Mouse (Mus musculus) fibroblast of lung, adult 2 months (primary cell): Measurements from ENCODE around the gene Vmp1.

Source experiments
- DNase-seq: peaks from one replicate; pipeline ENCODE4 v3.0.0-alpha.2; 2011; ENCODE audit warnings: low read depth

The Vmp1 gene

DNA sequence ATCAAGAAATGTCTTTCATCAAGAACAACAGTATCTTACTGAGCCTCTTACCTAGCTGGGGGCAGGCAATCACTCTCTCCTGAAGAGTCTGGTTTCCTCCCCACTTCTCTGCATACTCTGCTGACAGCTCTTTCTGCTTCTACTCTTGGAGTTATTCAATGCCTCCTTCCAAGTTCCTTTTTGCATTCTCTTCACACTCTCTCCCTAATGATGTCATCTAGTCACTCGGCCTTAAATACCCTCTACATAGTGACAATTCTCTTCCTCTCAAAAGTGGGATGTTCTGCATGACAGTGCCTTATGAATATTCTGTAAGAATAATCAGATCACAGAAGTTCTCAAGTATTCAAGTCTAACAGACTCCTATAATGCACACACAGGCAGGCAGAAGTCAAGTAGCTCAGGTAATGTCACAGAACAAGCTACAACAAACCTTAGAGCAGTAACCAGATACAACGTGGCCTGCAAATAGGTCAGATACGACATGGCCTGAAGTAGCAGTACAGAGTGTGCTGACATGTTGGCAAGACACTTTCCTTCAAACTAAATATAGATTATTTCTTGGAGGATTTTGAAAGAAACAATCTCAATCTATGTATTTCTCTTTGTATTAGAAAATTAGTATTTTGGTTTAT, 12.5 kb downstream of the Vmp1 start:
- no peak for DNase-seq

DNA sequence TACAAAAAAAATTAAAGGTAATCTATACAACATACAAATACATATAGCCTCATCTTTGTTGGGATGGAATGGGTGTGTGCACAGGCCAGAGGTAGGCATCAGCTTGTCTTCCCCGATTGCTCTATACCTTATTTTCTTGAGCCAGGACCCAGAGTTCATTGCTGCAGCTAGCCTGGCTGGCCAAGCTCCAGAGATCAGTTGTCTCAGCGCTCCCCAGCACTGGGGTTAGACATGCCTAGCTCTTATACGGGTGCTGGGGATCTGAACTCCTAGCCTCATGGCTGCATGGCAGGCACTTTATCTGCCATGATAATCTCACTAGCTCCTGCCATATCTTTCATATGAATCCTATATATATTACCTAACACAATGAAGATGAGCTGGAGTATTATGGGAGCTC, 15.5 kb downstream of the Vmp1 start:
- DNase-seq = no peak

DNA sequence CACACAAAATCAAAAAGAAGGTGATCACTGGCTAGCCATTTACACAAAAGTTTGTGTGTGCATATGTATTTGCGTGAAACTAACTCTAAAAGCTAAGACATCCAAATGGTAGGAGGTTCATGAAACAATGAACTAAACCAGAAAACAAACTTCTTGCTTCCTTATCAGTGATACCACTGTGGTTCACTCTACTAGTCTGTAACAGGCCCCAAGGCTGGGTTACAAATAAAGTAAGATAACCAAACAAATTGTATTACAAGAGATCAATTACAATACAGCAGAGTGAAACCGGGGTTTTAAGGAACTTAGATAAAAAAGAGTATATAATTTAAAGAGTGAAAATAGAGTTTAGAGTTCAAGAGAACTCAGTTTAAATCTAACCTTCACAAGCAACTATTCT, 16.1 kb downstream of the Vmp1 start:
- DNase-seq = no peak

DNA sequence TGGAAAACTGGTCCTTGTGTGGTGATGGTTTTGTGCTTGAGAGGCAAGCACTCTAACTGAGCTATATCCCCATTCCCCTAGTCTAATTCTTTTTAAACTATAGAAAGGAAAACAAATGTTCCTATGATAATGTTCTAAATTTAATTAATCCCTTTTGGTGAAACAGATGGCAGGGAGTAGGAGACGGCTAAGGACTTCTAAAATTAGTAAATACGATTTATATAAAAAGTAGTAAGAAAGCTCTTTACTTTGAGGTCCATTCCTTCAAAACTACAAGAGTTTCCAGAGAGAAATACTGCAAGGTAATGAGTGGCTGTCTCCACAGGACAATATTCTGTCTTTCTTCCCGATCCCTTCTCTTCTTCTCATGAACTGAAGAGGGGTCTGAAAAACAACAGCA, 19.2 kb downstream of the Vmp1 start:
- no peak for DNase-seq

DNA sequence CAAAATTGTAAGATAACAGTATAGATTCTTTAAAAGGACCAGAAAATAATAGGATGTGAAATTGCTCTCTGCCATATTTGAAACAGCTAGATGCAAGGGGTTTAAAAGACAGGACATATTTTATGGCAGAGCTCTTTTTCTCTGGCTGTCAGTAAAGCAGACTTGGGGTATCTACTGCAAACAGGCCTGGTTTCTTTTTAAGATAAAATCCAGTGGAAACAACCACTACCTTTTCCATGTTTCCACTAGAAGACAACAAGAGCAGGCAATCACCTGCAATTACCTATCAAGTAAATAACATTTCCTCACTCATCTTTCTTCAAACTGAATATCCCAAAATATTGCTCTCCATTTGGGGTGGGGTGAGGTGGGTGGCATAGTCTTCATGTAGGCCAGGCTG, 19.7 kb downstream of the Vmp1 start:
- no peak for DNase-seq

DNA sequence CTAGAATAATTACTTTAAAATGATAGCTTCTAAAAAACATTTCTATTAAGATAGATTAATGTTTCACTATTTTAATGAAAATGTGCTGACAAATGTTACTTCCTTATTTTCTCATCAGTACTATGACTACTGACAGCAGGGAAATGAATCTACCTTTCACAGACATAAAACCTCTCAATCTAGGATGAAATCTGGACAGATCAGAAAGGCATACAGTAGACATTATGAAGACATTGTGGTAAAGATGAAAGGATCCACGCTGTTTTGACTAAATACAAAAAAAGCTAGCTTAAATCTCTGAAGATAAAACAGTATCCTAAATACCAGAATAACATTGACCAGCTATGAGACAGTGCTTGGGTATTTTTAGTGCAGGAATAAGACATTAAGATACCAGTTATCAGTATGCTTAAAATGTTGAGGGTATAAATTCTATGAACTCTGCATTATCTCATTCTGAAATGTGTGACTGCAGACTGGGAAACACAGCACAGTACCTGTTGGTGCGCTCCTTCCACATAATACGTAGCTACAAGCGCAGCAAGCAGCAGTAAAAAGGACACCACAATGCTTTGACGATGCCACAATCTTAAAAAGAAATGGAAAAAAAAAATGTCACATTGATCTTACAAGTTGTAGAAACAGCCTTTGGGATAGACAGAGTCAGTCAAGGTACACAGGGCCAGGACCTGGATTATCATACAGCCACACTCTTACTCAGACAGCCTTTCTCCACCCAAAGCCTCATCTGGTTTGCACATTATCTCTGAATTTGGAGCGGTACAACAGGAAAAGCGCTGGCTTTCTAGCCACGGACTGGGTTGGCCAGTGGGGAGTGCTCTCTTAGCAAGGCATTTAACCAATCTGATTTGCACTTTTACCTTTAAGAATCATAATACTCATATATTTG, 20.4 kb downstream of the Vmp1 start:
- DNase-seq = no peak

DNA sequence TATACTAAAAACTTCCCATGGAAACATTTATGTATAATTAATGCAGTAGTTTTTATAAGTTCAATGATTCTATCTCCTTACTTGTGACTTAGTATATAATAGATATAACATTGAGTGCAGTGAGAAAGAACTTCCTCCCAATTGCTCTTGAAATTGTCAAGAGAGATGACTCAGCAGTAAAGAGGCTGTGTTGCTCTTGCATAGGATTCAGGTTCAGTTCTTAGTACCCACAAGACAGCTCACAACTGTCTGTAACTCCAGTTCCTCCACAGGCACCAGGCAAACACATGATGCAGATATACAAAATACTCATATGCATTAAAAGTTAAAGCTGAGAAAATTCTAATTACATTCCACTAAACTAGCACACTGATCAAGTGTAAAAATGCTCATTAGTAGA, 25.8 kb downstream of the Vmp1 start:
- no peak for DNase-seq

DNA sequence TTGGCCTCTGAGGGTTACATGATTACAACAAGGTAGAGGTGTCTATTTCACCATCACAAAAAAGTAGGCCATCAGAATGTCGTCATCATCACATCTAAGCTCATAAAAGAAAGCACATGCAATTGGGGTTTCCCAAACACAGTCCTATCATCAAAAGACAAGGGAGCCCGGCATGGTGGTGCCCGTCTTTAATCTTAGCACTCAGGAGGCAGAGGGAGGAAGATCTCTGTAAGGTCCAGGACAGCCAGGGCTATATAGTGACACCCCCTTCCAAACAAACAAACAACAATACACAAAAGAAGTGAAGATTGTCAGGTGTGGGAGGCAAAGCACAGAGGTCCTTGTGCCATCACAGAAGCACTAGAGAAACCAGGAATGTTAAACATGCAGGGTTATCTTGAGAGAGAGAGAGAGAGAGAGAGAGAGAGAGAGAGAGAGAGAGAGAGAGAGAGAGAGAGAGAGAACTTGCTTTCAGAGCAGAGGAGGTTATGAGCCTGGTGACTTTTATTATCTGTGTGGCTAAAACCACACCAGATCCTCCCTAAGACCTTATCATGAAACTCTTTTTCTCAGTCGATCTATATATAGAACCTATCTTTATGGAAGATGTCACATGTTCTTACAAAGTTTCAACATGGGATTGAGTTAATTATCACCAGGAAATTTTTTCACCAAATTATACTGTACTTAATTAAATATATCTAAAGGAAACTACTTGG, 26.6 kb downstream of the Vmp1 start:
- DNase-seq = no peak

DNA sequence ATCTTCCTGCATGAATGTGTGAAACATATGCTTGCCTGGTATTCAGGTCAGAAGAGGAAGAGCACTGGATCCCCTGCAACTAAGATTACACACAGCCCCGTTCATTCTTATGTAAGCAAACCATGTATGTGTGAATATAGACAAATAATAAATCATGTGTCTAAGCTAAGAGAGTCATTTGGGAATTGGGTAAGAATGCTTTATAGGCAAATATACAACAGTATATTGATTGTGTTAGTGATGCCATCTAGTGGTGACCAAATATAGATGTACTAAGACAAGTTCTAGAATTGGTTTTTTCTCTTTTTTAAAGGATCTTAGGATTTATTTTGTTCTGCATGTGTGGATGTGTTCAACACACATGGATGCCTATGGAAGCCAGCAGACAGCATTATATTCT, 28.0 kb downstream of the Vmp1 start:
- DNase-seq = peak; percentile 58

DNA sequence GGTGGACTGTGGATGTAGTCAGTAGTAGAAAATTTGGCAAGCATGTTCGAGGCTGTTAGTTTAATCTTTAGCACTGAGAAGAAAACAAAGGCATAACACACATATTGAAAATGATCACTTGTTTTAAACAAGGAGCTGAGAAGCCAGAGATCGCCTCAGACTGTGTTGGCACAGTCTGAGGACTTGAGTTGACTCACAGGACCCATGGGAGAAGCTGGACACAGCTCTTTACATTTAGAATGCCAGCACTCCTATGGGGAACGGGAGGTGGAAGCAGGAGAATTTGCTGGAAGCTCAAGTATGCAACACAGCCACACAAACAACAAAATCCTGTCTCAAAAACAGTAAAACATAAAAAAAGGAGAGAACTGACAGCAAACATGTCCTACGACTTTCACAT, 29.5 kb downstream of the Vmp1 start:
- DNase-seq = peak; percentile 40

DNA sequence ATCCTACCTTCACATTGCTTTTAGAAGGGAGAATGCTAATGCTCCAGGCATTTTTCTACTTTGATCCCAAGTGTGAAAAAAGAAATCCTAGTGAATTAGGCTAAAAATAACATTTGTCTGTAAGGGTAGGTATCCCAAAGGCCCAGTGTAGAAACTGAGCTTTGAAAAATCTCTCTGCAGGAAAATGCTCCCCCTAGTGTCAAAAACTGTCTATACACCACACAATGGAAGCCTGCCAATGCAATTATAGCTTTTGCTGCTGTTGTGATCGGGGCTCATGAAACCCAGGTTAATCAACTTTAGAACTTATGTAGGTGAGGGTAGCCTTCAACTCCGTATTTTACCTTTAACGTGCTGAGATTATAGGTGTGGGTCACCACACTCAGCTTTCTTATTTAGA, 30.2 kb downstream of the Vmp1 start:
- DNase-seq = peak; percentile 82

DNA sequence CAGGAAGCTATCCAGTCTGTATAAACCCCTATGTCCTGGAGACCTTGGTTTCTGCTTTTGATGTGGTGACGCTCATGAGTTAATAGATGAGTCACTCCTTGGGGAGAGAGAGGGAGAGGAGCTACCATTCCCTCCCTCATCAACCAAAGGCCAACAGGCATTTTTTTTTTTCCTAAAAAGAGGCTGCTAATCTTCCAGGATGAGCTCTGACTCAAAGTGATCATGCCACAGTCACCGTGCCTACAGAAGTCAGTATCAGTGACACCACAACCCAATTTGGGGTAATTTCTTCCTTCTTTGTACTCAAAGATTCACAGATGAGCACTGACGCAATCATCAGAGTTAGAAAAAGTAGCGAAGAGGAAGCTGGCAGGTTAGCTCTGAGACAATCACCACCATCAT, 31.1 kb downstream of the Vmp1 start:
- DNase-seq = no peak

DNA sequence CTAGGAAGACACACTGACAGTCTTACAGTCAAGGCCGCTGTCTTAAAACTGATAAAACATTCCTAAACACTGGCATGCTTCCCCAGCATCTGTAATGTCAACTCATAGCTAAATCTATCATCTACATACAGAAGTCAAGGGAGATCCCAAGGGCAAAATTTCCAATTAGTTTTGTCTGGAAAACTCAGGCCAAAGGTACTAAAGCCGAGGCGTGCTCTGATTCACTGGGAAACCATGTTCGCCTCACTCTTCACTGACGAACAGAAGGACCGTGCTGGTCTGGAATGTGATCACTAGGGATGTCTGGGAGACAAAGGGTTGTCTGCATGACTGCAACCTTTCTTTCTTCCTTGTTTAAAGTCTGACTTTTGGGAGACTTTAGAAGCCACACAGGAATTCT, 33.0 kb downstream of the Vmp1 start:
- peak; percentile 87 for DNase-seq

DNA sequence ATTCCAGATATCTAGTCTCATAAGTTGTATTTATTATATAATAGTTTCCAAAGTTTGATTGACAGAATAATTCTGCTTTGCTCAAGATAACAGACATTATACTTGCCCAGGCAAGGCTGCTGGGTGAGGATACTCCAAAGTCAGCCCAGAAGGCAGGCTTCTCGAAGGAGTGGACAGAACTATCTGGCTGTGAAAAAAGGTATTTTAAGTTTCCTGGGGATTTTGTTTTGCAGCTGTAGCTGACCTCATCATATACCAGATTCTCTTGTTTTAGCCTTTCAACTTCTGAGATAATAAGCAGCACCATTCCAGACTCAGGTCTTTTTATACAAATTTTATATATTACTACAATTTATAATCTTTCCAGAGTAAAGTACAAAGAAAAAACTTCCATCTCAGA, 34.1 kb downstream of the Vmp1 start:
- DNase-seq = no peak

DNA sequence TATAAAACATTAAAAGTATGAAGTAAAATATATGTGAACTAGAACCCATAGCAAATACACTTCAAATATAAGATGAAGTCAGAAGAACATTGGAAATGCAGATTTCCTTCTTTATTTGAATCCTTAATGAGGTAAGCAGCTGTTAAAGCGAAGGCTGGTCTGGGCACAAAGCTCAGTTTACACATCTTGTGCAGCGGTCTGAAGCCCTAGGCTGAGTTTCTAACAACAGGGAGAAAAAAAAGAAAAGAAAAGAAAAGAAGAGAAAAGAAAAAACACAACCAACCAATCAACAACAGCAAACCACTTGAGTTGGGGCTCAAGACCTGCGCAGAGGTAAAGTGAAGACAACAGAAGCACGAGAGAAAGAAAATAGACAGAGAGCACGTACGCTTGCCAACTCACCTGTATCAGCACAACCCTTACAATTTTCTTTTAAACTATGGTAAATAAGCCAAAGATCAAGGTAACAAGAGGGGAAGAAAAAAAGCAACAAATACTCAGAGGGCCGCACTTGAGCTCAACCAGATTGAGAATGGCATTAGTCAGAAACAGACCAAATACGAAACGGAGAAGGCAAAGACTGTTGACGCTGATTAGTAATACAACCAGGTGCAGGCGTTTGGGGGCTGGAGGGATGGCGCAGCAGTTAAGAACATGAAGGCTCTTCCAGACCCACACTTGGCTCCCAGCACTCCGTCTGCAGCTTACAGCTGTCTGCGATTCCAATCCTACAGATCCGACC, 35.8 kb downstream of the Vmp1 start:
- no peak for DNase-seq

DNA sequence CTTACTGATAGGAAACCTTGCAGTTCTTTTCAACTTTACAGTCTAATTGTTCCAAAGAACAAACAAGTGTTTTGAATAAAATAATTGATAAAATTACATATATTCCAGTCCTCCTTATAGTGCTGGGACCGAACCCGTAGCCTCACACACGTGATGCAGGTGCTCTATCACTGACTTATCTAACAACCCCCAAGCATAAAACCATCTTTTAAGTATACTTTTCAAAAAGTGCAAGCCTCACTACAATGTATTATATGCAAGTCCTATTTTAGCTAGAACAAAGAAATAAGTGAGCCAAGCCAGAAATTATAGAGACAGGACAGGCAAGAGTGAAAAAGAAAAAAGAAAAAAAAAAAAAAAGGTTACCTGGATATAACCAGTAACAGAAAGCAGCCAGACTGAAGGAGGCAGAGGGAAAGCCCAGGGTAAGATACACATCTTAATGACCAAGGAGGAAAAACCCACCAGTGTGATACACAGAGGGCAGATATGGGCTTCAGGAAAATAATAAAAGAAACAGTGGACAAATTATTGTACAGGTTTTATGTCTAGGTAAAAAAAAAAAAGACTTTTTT, 36.7 kb downstream of the Vmp1 start:
- DNase-seq = no peak

DNA sequence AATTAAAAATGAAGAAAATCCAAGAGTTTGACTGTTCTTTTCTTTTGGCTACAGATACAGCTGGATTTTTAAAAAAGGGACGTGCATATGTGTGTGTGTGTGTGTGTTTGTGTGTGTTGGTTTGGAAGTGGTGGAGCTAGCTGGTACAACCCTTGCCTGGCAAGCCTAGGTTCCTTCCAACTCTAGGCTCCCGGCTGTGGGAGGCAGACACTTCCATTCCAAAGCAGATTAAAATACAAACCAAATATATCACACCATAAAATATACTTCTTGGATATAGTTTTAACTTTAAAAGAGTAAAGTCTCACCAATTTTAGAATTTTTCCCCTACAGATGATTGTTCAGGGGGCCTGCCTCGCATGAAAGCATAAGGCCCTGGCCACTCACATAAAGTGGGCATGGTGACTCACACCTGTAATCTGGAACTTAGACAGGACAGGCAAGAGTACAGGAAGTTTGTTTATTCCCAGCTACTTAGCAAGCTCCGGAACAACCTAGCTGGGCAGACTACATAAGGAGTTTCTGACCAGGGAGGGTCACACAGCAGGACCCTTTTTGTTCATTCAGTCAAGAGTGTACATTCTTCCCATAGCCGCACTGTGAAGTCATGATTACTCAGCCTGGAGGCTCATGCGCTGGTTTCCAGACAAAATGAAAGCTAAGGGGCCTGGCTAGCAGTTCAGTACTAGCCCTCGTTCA, 37.4 kb downstream of the Vmp1 start:
- peak; percentile 83 for DNase-seq

DNA sequence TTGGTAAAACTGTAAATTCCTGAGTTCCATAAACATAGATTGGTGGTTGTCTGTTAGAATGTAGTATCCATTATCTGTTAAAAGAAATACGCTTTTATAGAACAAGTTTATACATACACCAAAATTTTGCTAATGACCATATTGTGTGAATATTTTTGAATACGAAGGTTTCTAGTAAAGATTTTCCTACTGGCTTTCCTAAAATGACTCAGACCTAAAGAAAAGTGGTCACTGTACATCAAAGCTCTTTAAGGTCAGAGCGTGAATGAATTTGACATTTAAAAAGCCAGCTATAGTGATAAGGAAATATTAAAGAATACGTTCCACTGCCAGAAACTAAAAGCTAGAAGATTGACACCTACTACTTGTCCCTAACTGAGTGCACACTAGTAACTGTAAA, 39.1 kb downstream of the Vmp1 start:
- no peak for DNase-seq

DNA sequence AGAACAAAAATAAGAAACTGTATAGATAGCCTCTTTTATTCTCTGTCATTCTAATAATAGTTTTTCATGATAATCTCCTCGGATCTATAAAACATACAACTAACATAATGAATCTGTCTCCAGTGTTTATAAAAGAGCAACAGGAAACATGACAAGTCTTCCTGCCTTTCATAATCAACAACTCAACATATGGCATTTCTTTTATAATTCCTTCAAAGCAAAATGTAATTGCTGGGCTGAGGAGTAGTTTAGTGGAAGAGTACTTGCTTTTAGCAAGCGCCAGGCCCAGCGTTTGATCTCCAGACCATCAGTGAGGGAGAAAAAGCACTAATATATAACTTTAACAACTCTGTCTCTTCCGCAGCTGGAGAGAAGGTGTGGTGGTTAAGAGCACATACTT, 41.9 kb downstream of the Vmp1 start:
- no peak for DNase-seq

DNA sequence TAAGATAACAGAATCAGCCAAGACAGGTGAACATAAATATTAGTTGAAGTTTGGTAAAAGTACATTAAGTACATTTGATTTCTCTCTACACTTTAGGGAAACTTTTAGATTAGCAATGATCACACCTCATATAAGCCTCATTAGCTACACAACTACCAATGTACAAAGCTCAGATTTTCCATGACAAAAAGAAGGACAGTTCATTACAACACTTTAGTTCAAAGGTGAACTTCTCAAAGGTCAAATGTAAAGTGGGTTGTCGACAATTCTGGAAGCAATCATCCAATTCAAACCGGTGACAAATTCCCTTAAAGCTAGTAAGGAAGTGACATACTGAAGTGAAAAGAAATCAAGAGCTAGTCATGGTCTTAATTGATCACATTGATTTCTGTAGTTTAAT, 45.9 kb downstream of the Vmp1 start:
- no peak for DNase-seq

DNA sequence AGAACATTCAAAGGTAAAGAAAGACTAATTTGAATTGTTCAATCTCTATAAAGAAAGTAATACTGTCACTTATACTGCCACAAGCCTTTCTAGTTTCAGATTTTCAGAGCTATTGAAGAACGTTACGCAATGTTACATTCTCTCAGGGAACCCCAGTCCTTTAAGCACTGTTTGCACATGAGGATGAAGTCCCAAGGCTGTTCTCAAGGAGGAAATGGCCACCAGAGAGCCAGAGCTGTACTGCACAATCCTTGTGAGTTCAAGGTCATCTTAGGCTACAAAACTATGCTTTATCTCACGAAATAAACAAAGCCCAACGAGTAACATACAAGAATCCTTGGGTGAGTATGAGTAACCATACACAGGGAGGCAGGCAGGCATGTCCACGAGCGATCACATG, 49.2 kb downstream of the Vmp1 start:
- DNase-seq = no peak
